Mouse (Mus musculus): ENCODE measurements around the gene Gm11114. TPM values are rescaled to one million over a fixed set of nuclear protein-coding genes. Genes with fewer than 3 reads are reported as not detected.

Gm11114 gene
- not detected in 2 replicates for polyA plus RNA-seq (2014; fragmentation: Nextera tagmentation; extraction: Ambion mirVana)

DNA sequence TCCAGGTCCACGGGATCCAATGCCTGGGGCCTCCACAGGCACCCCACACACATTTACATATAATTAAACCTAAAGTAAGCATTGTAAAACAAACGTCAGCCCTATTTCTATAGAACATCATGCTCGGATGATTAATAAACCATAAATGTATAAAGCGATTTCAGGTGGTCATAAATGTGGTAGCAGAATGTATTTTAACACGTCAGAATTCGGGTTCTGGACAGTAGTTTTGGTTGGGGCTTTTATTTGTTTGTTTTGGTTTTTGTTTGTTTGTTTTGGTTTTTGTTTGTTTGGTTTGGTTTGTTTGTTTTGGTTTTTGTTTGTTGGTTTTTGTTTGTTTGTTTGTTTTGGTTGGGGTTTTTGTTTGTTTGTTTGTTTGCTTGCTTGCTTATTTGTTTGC lies at the start of gene Gm11114:
Gene Gm11114 (plus strand): TSS at position 301 of the 400 bp plus-strand sequence.
- ATAC-seq (ENCODE audit: low FRiP score, low TSS enrichment): no peak
- H3K4me3 ChIP-seq (replicated peaks; ENCODE audit: low read depth, low read length): no peak within 1 kb of the TSS
- no peaks in the 10 kb centered on the region for H3K36me3 ChIP-seq (ENCODE audit: control insufficient read depth, insufficient read depth, low read length)
- no peak within 1 kb of the TSS for H3K27ac ChIP-seq (replicated peaks; ENCODE audit: low read depth, low read length)
- WGBS: 89% methylated on average over 6 of the region's 6 CpGs
- H3K27me3 ChIP-seq (ENCODE audit: control insufficient read depth, insufficient read depth, low read length): no peaks in the 10 kb centered on the region
- no peak within 1 kb of the TSS for H3K9ac ChIP-seq (replicated peaks; ENCODE audit: low read length)
- no peak for DNase-seq
- H3K9me3 ChIP-seq (ENCODE audit: control insufficient read depth, low read length): no peaks in the 10 kb centered on the region
- H3K4me1 ChIP-seq (ENCODE audit: control insufficient read depth, insufficient read depth, low read length): no peaks in the 10 kb centered on the region
- no peak within 1 kb of the TSS for H3K4me2 ChIP-seq (ENCODE audit: low read length)

DNA sequence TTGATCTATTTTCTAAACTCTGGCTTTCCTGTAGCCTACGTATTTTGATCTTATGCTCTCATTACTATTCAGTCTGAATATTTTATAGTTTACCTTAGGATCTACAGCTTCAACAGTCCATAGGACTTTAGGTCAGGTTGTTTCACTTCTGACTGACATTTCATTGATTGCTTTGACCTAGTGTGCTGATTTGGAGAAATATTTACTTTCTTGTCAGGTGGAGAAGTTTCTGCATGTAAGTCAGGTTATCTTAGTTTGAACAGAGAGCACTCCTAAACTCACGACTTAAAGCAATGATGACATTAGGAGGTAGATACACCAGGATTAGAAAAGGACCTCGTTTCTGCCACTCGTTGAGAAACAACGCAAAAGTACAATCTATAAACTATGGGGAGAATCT lies 45.7 kb upstream of the Gm11114 start:
- Histone ChIP-seq H3K4me3 (replicated peaks; ENCODE audit: low read depth, low read length) (no peak overlapping the region), H3K4me2 (ENCODE audit: low read length) (no peak overlapping the region), H3K9me3 (ENCODE audit: control insufficient read depth, low read length) (no peaks in the 10 kb centered on the region), H3K9ac (replicated peaks; ENCODE audit: low read length) (no peak overlapping the region), H3K27me3 (ENCODE audit: control insufficient read depth, insufficient read depth, low read length) (no peaks in the 10 kb centered on the region), H3K27ac (replicated peaks; ENCODE audit: low read depth, low read length) (no peak overlapping the region), H3K36me3 (ENCODE audit: control insufficient read depth, insufficient read depth, low read length) (no peaks in the 10 kb centered on the region), H3K4me1 (ENCODE audit: control insufficient read depth, insufficient read depth, low read length) (no peaks in the 10 kb centered on the region)
- DNase-seq (no peak), ATAC-seq (ENCODE audit: low FRiP score, low TSS enrichment) (no peak)
- WGBS: 90% methylated on average over 5 of the region's 5 CpGs

DNA sequence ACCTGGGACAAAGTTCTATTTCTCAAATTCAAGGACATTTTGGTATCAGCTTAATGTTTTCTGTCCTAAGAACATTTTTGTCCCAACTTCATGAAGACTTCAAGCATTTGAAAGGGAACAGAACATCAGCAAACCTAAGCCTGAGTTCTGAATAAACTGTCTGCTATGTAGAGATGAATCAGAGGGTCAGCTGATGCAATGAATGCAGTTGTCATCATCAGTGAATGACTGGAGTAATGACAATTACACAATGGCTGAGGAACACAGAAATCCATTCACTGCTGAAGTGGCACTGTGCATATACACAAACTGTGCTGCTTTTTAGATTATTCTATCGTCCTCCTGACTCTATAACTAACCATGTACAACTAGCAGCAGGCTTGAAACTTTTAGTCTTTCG lies 38.5 kb upstream of the Gm11114 start:
- H3K9ac ChIP-seq (replicated peaks; ENCODE audit: low read length): no peak overlapping the region
- no peaks in the 10 kb centered on the region for H3K27me3 ChIP-seq (ENCODE audit: control insufficient read depth, insufficient read depth, low read length)
- no peaks in the 10 kb centered on the region for H3K4me1 ChIP-seq (ENCODE audit: control insufficient read depth, insufficient read depth, low read length)
- no peak overlapping the region for H3K4me2 ChIP-seq (ENCODE audit: low read length)
- H3K27ac ChIP-seq (replicated peaks; ENCODE audit: low read depth, low read length): no peak overlapping the region
- ATAC-seq (ENCODE audit: low FRiP score, low TSS enrichment): no peak
- no peaks in the 10 kb centered on the region for H3K9me3 ChIP-seq (ENCODE audit: control insufficient read depth, low read length)
- H3K36me3 ChIP-seq (ENCODE audit: control insufficient read depth, insufficient read depth, low read length): no peaks in the 10 kb centered on the region
- WGBS: 83% methylated on average over 2 of the region's 2 CpGs
- DNase-seq: no peak
- H3K4me3 ChIP-seq (replicated peaks; ENCODE audit: low read depth, low read length): no peak overlapping the region

DNA sequence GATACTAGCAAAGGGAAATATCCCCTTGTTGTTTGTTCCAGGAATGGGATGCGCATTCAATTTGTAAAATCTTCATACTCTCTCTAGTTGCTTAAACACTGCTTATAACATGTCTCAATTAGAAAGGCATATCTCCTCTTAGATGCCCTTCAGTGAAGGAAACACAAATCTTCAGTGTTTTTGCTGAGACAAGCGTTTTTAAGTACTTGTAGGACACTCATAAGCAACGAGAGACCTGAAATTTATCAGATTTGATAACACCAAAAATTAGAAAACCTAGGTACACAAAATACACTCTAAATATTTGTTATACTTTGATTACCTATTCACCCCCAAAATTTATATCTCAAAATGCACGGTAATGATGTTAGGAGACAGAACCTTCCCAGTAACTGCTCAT lies 9.7 kb upstream of the Gm11114 start:
- Histone ChIP-seq H3K4me2 (ENCODE audit: low read length) (no peak overlapping the region), H3K9ac (replicated peaks; ENCODE audit: low read length) (no peak overlapping the region), H3K27ac (replicated peaks; ENCODE audit: low read depth, low read length) (no peak overlapping the region), H3K27me3 (ENCODE audit: control insufficient read depth, insufficient read depth, low read length) (no peaks in the 10 kb centered on the region), H3K4me3 (replicated peaks; ENCODE audit: low read depth, low read length) (no peak overlapping the region), H3K36me3 (ENCODE audit: control insufficient read depth, insufficient read depth, low read length) (no peaks in the 10 kb centered on the region), H3K4me1 (ENCODE audit: control insufficient read depth, insufficient read depth, low read length) (no peaks in the 10 kb centered on the region), H3K9me3 (ENCODE audit: control insufficient read depth, low read length) (no peaks in the 10 kb centered on the region)
- ATAC-seq (ENCODE audit: low FRiP score, low TSS enrichment) (no peak), DNase-seq (no peak)
- WGBS: 86% methylated on average over 4 of the region's 4 CpGs

DNA sequence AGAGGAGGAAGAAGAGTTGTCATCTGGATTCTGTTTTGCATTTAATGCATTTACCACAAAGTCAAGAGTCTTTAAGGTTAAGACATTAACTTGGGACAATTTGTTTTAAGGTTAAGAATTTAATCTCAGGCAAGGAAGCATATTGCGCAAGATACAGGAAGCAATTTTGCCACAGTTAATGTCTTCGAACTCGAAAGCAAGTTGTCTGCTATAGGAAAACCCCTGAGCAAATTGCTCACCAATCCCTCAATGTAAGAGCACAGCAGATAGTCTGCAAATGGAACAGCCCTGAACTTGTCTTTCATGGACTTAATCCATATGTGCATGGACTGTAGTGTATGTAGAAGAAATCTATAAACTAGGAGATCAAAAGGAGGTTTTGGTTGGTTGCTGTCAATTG lies 9.2 kb upstream of the Gm11114 start:
- Histone ChIP-seq H3K9ac (replicated peaks; ENCODE audit: low read length) (no peak overlapping the region), H3K4me2 (ENCODE audit: low read length) (no peak overlapping the region), H3K4me1 (ENCODE audit: control insufficient read depth, insufficient read depth, low read length) (no peaks in the 10 kb centered on the region), H3K4me3 (replicated peaks; ENCODE audit: low read depth, low read length) (no peak overlapping the region), H3K36me3 (ENCODE audit: control insufficient read depth, insufficient read depth, low read length) (no peaks in the 10 kb centered on the region), H3K27me3 (ENCODE audit: control insufficient read depth, insufficient read depth, low read length) (no peaks in the 10 kb centered on the region), H3K9me3 (ENCODE audit: control insufficient read depth, low read length) (no peaks in the 10 kb centered on the region), H3K27ac (replicated peaks; ENCODE audit: low read depth, low read length) (no peak overlapping the region)
- ATAC-seq (ENCODE audit: low FRiP score, low TSS enrichment) (no peak), DNase-seq (no peak)
- WGBS: 92% methylated on average over 3 of the region's 3 CpGs

DNA sequence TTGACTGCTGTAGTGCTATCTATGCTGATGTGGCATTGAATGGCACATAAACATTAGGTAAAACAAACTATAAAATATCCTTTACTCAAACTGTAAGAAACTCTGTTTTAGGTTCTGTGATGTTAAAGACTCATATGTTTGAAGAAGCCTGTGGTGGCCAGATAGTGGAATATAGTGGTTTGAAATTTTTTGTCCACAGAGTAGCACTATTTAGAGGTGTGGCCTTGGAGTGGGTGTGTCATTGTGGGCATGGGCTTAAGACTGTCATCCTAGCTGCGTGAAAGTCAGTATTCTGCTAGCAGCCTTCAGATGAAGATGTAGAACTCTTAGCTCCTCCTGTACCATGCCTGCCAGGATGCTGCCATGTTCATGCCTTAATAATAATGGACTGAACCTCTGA lies 3.5 kb downstream of the Gm11114 start:
- Histone ChIP-seq H3K4me3 (replicated peaks; ENCODE audit: low read depth, low read length) (no peak overlapping the region), H3K27ac (replicated peaks; ENCODE audit: low read depth, low read length) (no peak overlapping the region), H3K9ac (replicated peaks; ENCODE audit: low read length) (no peak overlapping the region), H3K36me3 (ENCODE audit: control insufficient read depth, insufficient read depth, low read length) (no peaks in the 10 kb centered on the region), H3K27me3 (ENCODE audit: control insufficient read depth, insufficient read depth, low read length) (no peaks in the 10 kb centered on the region), H3K4me2 (ENCODE audit: low read length) (no peak overlapping the region), H3K9me3 (ENCODE audit: control insufficient read depth, low read length) (no peaks in the 10 kb centered on the region), H3K4me1 (ENCODE audit: control insufficient read depth, insufficient read depth, low read length) (no peaks in the 10 kb centered on the region)
- WGBS: 50% methylated on average over 1 of the region's 1 CpGs
- no peak for ATAC-seq (ENCODE audit: low FRiP score, low TSS enrichment)
- no peak for DNase-seq

DNA sequence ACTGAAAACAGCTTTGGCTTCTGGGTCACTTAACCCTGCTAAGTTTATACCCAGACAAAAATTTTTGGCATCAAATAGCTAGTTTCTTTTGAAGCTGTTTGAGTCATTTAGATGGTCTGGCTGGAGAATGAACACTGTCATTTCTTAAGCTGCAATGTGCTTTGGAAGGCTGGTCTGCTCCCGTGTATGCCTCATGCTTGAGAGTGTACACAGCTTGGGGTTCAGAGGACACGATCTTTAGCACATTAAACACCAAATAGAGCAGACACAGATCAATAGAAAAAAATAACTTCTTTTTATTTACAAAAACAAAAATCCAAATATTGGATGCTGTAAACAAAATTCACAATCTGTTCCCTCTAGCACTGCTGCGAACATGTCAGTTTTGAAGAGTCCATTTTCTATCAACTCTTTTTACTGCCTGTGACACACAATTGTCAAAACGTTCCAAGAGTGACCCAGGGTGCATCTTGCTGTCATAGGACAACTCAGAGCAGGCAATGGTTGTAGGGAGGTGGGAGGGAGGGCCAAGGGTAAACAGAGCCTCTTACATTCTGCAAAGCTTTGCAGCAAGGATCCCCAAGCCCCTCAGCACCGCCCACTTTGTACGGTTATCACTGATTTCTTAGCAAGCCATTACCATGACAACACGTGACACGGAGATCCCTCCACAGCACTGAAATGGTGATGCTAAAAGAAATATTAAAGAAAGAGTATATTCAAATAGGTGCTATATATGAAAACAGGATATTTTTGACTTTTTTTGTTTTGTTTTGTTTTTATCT lies 7.8 kb downstream of the Gm11114 start:
- no peak overlapping the region for H3K27ac ChIP-seq (replicated peaks; ENCODE audit: low read depth, low read length)

DNA sequence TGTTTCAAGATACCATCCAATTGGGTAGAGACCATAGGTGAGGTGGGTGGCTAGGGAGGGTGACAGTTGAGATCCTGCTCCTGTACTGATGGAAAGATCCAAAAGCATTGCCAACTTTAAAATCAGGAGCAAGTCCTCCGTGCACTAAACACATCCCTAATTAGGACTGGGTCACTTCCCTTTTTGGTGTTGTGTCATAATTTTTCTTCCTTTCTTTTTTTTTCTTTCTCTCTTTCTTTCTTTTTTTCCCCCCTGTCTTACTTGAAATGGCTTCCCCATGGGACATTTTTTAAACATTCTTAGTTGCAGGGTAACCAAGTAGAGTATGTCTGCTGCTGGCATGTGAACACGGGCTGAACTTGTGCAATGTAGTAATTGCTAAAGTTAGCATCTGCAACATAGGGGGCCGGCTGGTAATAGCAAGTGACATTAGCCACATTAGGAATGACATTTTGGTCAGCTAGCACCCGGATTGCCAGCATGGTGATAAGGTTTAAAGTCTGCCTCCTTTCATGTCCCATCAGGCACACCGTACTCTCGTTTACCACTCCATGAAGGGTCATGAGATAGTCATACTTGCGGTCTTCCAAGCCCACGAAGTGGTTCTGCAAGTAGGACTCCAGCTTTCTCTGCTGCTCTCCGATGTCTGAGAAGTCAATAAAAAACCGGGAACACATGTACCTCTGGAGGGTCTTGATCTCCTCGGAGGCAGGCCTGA lies 11.7 kb downstream of the Gm11114 start:
- Histone ChIP-seq H3K4me3 (replicated peaks; ENCODE audit: low read depth, low read length) (peak overlapping the region; percentile 61; the same call in 1 of the 2 replicates), H3K36me3 (ENCODE audit: control insufficient read depth, insufficient read depth, low read length) (no peaks in the 10 kb centered on the region), H3K9me3 (ENCODE audit: control insufficient read depth, low read length) (no peaks in the 10 kb centered on the region), H3K27me3 (ENCODE audit: control insufficient read depth, insufficient read depth, low read length) (0 out of 2 replicates have a peak, but pooled peaks cover 5% of the 10 kb centered on the region), H3K9ac (replicated peaks; ENCODE audit: low read length) (no peak overlapping the region), H3K4me2 (ENCODE audit: low read length) (peak overlapping the region; percentile 97), H3K27ac (replicated peaks; ENCODE audit: low read depth, low read length) (no peak overlapping the region), H3K4me1 (ENCODE audit: control insufficient read depth, insufficient read depth, low read length) (0 out of 2 replicates have a peak, but pooled peaks cover 3% of the 10 kb centered on the region)
- no peak for DNase-seq
- ATAC-seq (ENCODE audit: low FRiP score, low TSS enrichment): no peak
- 84% methylated on average over 11 of the region's 11 CpGs for WGBS

More for the DNA sequence above, 7.8 kb downstream of the Gm11114 start:
- 43% methylated on average over 8 of the region's 8 CpGs for WGBS
- H3K9me3 ChIP-seq (ENCODE audit: control insufficient read depth, low read length): no peaks in the 10 kb centered on the region
- H3K4me2 ChIP-seq (ENCODE audit: low read length): no peak overlapping the region
- DNase-seq (peak; percentile 57), ATAC-seq (ENCODE audit: low FRiP score, low TSS enrichment) (no peak; the same call in 1 of the 2 replicates)
- no peak overlapping the region for H3K9ac ChIP-seq (replicated peaks; ENCODE audit: low read length)
- H3K36me3 ChIP-seq (ENCODE audit: control insufficient read depth, insufficient read depth, low read length): no peaks in the 10 kb centered on the region
- no peaks in the 10 kb centered on the region for H3K4me1 ChIP-seq (ENCODE audit: control insufficient read depth, insufficient read depth, low read length)
- no peak overlapping the region for H3K4me3 ChIP-seq (replicated peaks; ENCODE audit: low read depth, low read length)
- H3K27me3 ChIP-seq (ENCODE audit: control insufficient read depth, insufficient read depth, low read length): no peaks in the 10 kb centered on the region

Data from midbrain, embryonic 14.5 days (tissue).